Mouse (Mus musculus): ENCODE measurements around the gene Col24a1. TPM values are rescaled to one million over a fixed set of nuclear protein-coding genes. Genes with fewer than 3 reads are reported as not detected.
A peak's percentile ranks its signal among the peaks of the same experiment; 100 is the strongest.

The Col24a1 gene
- 0.28 and 0.34 TPM in 2 replicates for total RNA-seq (2014; rRNA removed)
- 0.04 and 0.05 TPM in 2 replicates for polyA plus RNA-seq (2012; rRNA removed)

DNA sequence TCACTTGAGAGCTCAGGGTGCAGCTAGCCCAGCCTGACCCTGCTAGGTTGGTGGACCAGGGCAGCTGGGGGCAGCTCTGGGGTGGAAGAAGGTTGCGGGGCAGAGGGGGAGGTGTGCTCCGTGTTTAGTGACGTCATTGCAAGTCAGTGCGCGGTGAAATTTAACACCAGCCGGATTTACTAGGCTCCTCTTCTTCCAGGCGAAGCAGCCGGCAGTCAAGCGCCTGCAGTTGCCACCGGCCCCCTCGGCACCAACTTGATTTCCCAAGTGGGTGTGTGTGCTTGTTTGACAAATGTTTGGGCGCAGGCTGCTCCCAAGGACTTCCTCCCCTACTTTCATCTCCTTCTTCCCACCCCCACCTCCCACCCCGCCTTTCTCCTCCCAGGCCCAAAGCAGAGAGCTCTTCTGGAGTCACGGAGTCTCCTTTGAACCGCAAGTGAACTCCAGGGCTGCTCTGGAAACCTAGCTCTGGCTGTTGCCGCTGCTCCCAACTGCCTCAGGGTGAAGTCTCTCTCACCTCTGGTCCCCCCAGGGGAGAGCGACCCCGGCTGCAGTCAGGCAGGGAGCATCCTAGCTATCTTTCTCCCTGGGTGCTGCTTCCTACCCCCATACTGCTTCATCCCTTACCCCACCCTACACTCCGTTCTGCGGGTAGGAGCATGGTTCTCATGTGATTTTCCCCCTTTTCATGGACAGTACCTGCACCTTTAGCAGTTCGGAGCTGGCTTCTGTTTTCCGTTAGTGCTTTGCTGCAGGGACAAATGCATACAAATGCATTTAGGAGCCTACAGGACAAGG lies at the start of gene Col24a1:
Gene Col24a1 (plus strand): TSS at position 136 of the 798 bp plus-strand sequence.
- Histone ChIP-seq H3K4me1 (ENCODE audit: control insufficient read depth, insufficient read depth, low read length) (no peaks in the 10 kb centered on the region), H3K9ac (ENCODE audit: low read depth, low read length) (peak within 1 kb of the TSS; percentile 53; the same call in 1 of the 2 replicates), H3K4me3 (ENCODE audit: insufficient read depth, low read depth, low read length) (peak within 1 kb of the TSS; percentile 50), H3K27me3 (ENCODE audit: control insufficient read depth, insufficient read depth, low read length) (peaks cover 7% of the 10 kb centered on the region; the same call in 1 of the 2 replicates), H3K79me2 (ENCODE audit: control insufficient read depth, insufficient read depth, low read length) (no peaks in the 10 kb centered on the region), H3K27ac (replicated peaks; ENCODE audit: insufficient read depth, low read depth, low read length) (peak within 1 kb of the TSS; percentile 51), H3K36me3 (ENCODE audit: control insufficient read depth, insufficient read depth, low read length) (no peaks in the 10 kb centered on the region)
- no peak for DNase-seq (ENCODE audit: extremely low read depth, low read depth, low spot score)
- WGBS, result 6% methylated on average over 22 of the region's 22 CpGs
- TF ChIP-seq CTCF (IDR thresholded peaks at IDR 0.05; ENCODE audit: low read depth, low read length), result no peak
- TF ChIP-seq POLR2A (IDR thresholded peaks at IDR 0.05; ENCODE audit: extremely low read depth, insufficient read depth, low read length), result no peak

DNA sequence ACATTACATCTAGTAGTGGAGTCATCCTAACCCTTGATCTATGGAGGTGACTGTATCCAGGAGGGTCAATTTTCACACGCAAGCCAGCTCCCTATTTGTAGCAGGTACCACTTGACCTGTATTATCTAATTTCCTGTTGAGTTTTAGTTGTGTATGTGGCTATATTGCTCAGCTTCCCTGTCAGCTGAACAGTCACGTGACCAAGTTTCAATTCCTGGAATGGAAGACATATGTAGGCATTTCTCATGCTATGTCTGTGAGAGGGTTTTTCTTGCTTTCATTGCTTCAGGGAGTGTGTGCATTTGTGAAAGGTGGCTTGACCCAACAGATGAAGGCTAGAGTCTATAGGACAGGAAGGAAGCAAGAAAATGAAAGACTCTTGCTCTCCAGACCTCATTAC lies 44.2 kb upstream of the Col24a1 start:
- 83% methylated on average over 2 of the region's 2 CpGs for WGBS
- H3K79me2 ChIP-seq (ENCODE audit: control insufficient read depth, insufficient read depth, low read length), result no peaks in the 10 kb centered on the region

DNA sequence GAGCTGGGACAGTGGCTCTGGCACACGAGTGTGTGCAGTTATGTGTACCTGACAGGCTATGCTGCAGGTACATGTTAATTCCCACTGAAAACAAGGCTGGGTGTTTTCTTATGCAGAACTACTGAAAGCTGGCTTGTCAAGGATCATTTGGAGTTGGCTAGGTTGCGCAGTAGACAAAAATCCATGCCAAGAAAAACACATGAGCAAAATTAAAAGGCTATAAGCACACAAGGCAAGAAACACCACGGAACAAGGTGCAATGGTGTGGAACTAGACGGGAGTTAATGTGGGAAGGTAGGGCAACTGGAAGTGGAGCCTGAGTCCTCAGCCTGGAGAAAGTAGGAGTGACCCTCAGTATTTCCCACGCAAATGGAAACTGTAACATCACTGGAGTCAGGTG lies 39.2 kb upstream of the Col24a1 start:
- no peaks in the 10 kb centered on the region for H3K79me2 ChIP-seq (ENCODE audit: control insufficient read depth, insufficient read depth, low read length)
- H3K36me3 ChIP-seq (ENCODE audit: control insufficient read depth, insufficient read depth, low read length), result no peaks in the 10 kb centered on the region
- H3K27me3 ChIP-seq (ENCODE audit: control insufficient read depth, insufficient read depth, low read length), result no peaks in the 10 kb centered on the region
- H3K4me1 ChIP-seq (ENCODE audit: control insufficient read depth, insufficient read depth, low read length), result no peaks in the 10 kb centered on the region
- H3K9ac ChIP-seq (ENCODE audit: low read depth, low read length), result no peak overlapping the region
- no peak for DNase-seq (ENCODE audit: extremely low read depth, low read depth, low spot score)
- H3K4me3 ChIP-seq (ENCODE audit: insufficient read depth, low read depth, low read length), result no peak overlapping the region
- WGBS, result 81% methylated on average over 5 of the region's 5 CpGs
- TF ChIP-seq CTCF (IDR thresholded peaks at IDR 0.05; ENCODE audit: low read depth, low read length) (no peak), POLR2A (IDR thresholded peaks at IDR 0.05; ENCODE audit: extremely low read depth, insufficient read depth, low read length) (no peak)
- no peak overlapping the region for H3K27ac ChIP-seq (replicated peaks; ENCODE audit: insufficient read depth, low read depth, low read length)

More for the DNA sequence above, 44.2 kb upstream of the Col24a1 start:
- Histone ChIP-seq H3K36me3 (ENCODE audit: control insufficient read depth, insufficient read depth, low read length) (no peaks in the 10 kb centered on the region), H3K4me1 (ENCODE audit: control insufficient read depth, insufficient read depth, low read length) (no peaks in the 10 kb centered on the region), H3K4me3 (ENCODE audit: insufficient read depth, low read depth, low read length) (no peak overlapping the region), H3K27ac (replicated peaks; ENCODE audit: insufficient read depth, low read depth, low read length) (no peak overlapping the region), H3K27me3 (ENCODE audit: control insufficient read depth, insufficient read depth, low read length) (no peaks in the 10 kb centered on the region), H3K9ac (ENCODE audit: low read depth, low read length) (no peak overlapping the region)
- DNase-seq (ENCODE audit: extremely low read depth, low read depth, low spot score), result no peak
- TF ChIP-seq CTCF (IDR thresholded peaks at IDR 0.05; ENCODE audit: low read depth, low read length) (no peak), POLR2A (IDR thresholded peaks at IDR 0.05; ENCODE audit: extremely low read depth, insufficient read depth, low read length) (no peak)

DNA sequence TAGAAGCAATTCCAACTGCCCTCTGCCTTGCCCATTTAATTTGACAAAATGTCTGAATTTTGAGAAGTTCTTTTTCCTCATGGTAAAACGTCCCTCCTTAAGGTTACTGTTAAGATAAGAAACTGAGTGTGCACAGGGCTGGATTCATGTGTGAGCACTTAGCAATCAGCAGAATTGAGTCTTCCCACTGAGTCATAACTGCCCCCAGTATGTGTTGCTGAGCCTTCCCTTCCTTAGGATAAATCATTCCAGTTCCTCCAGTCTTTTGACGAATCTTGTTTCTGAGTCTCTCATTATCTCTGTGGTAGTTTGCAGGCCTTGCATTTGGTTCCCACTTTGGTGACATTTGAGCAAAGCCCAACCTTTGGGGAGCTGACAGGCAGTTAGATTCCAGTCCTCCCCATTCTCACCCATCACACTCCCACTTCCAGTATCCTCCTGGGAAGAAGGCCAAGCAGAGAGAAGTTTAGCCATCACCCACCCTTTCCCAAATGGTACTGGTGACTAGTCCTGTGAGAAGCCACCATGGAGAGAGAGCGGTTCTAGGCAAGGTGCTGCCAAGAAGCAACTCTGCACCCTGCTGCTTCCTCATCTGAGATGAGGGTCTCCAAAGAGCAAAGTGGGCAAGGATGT lies 37.4 kb upstream of the Col24a1 start:
- no peaks in the 10 kb centered on the region for H3K79me2 ChIP-seq (ENCODE audit: control insufficient read depth, insufficient read depth, low read length)
- 85% methylated on average over 3 of the region's 3 CpGs for WGBS

DNA sequence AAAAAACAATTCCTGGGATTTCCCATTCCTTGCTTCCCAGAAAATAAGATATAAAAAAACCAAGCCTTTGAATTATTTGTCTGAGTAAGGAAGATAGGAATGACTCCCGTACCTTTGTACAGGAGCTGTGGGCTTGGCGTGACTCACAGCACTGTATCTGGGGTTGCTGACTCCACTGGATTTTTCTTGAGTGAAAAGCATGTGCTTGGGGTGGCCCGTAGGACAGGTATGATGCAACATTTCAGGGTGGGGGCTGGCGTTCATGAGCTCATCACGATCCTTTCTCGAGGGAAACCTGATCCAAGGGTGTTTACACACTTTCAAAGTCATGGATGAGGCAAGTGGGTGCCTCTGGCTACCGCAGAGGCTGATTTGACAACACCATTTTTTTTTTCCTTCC lies 35.6 kb upstream of the Col24a1 start:
- TF ChIP-seq POLR2A (IDR thresholded peaks at IDR 0.05; ENCODE audit: extremely low read depth, insufficient read depth, low read length), result no peak
- TF ChIP-seq CTCF (IDR thresholded peaks at IDR 0.05; ENCODE audit: low read depth, low read length), result no peak
- 47% methylated on average over 7 of the region's 7 CpGs for WGBS
- no peaks in the 10 kb centered on the region for H3K79me2 ChIP-seq (ENCODE audit: control insufficient read depth, insufficient read depth, low read length)

More for the DNA sequence above, 37.4 kb upstream of the Col24a1 start:
- TF ChIP-seq POLR2A (IDR thresholded peaks at IDR 0.05; ENCODE audit: extremely low read depth, insufficient read depth, low read length), result no peak
- no peak for TF ChIP-seq CTCF (IDR thresholded peaks at IDR 0.05; ENCODE audit: low read depth, low read length)
- Histone ChIP-seq H3K9ac (ENCODE audit: low read depth, low read length) (no peak overlapping the region), H3K4me1 (ENCODE audit: control insufficient read depth, insufficient read depth, low read length) (no peaks in the 10 kb centered on the region), H3K27me3 (ENCODE audit: control insufficient read depth, insufficient read depth, low read length) (no peaks in the 10 kb centered on the region), H3K4me3 (ENCODE audit: insufficient read depth, low read depth, low read length) (no peak overlapping the region), H3K36me3 (ENCODE audit: control insufficient read depth, insufficient read depth, low read length) (no peaks in the 10 kb centered on the region), H3K27ac (replicated peaks; ENCODE audit: insufficient read depth, low read depth, low read length) (no peak overlapping the region)
- DNase-seq (ENCODE audit: extremely low read depth, low read depth, low spot score), result no peak

More for the DNA sequence above, 35.6 kb upstream of the Col24a1 start:
- no peak overlapping the region for H3K4me3 ChIP-seq (ENCODE audit: insufficient read depth, low read depth, low read length)
- no peak overlapping the region for H3K9ac ChIP-seq (ENCODE audit: low read depth, low read length)
- no peak for DNase-seq (ENCODE audit: extremely low read depth, low read depth, low spot score)
- H3K36me3 ChIP-seq (ENCODE audit: control insufficient read depth, insufficient read depth, low read length), result no peaks in the 10 kb centered on the region
- H3K27me3 ChIP-seq (ENCODE audit: control insufficient read depth, insufficient read depth, low read length), result no peaks in the 10 kb centered on the region
- H3K27ac ChIP-seq (replicated peaks; ENCODE audit: insufficient read depth, low read depth, low read length), result no peak overlapping the region
- no peaks in the 10 kb centered on the region for H3K4me1 ChIP-seq (ENCODE audit: control insufficient read depth, insufficient read depth, low read length)

Measured in liver, adult 2 months (tissue).